8 mouse cellular contexts compared by ENCODE assay signal in genomic region chr13:115101355-115102191, GRCm38 (mm10). TPM values are rescaled to one million over a fixed set of nuclear protein-coding genes. Genes with fewer than 3 reads are reported as not detected.
A peak's percentile ranks its signal among the peaks of the same experiment; 100 is the strongest.
DNase-seq lines count a peak whose midpoint lies in the region; ATAC-seq lines count a peak whose summit lies in the region.

Gm49395 (minus strand) TSS chr13:115101921.
Itga1 (minus strand) TSS chr13:115101964.

- H3K4me2 ChIP-seq in forebrain, embryonic 11.5 days (ENCODE audit: low read depth, low read length, severe bottlenecking) = peak within 1 kb of the TSS; percentile 91
- peak within 1 kb of the TSS; percentile 79 for H3K4me2 ChIP-seq in heart, embryonic 15.5 days
- H3K4me2 ChIP-seq in liver, embryonic 15.5 days = peak within 1 kb of the TSS; percentile 59

- ATAC-seq in forebrain, embryonic 11.5 days (replicated peaks; ENCODE audit: low FRiP score) = peak; percentile 78
- peak; percentile 90 for ATAC-seq in heart, embryonic 15.5 days (replicated peaks; ENCODE audit: insufficient number of reproducible peaks, insufficient read depth, low FRiP score, low read depth)
- peak; percentile 89 for ATAC-seq in liver, embryonic 15.5 days (ENCODE audit: insufficient read depth)

- peak within 1 kb of the TSS; percentile 47 for H3K4me3 ChIP-seq in forebrain, embryonic 11.5 days (ENCODE audit: low read depth, low read length)
- peak within 1 kb of the TSS; percentile 71 for H3K4me3 ChIP-seq in heart, embryonic 15.5 days
- H3K4me3 ChIP-seq in liver, embryonic 15.5 days (replicated peaks) = peak within 1 kb of the TSS; percentile 57

- peak; percentile 82 for DNase-seq in 3134 (ENCODE audit: extremely low read depth, insufficient read length, low spot score)
- peak; percentile 81 to 87 for DNase-seq in adrenal gland, postnatal 36 days
- peak; percentile 75 for DNase-seq in forebrain, embryonic 11.5 days (ENCODE audit: low spot score)
- DNase-seq in kidney, postnatal 10 days = peak; percentile 93
- peak; percentile 73 for DNase-seq in neural tube, embryonic 10.5 days (ENCODE audit: extremely low spot score, low spot score)
- DNase-seq in testis, postnatal 10 days (ENCODE audit: low spot score) = peak; percentile 68

- H3K27me3 ChIP-seq in forebrain, embryonic 11.5 days (ENCODE audit: control insufficient read depth, insufficient read depth, low read length) = peaks cover 7% of the 10 kb centered on the region
- no peaks in the 10 kb centered on the region for H3K27me3 ChIP-seq in heart, embryonic 15.5 days
- H3K27me3 ChIP-seq in liver, embryonic 15.5 days = peaks cover 48% of the 10 kb centered on the region

- H3K4me1 ChIP-seq in forebrain, embryonic 11.5 days (replicated peaks; ENCODE audit: control insufficient read depth, insufficient read depth, low read length) = peaks cover 3% of the 10 kb centered on the region; the same call in 1 of the 2 replicates
- peaks cover 22% of the 10 kb centered on the region for H3K4me1 ChIP-seq in heart, embryonic 15.5 days (replicated peaks)
- 0 out of 2 replicates have a peak, but pooled peaks cover 3% of the 10 kb centered on the region for H3K4me1 ChIP-seq in liver, embryonic 15.5 days (replicated peaks)

- H3K36me3 ChIP-seq in forebrain, embryonic 11.5 days (ENCODE audit: control insufficient read depth, insufficient read depth, low read length) = no peaks in the 10 kb centered on the region
- no peaks in the 10 kb centered on the region for H3K36me3 ChIP-seq in heart, embryonic 15.5 days
- H3K36me3 ChIP-seq in liver, embryonic 15.5 days (replicated peaks) = no peaks in the 10 kb centered on the region

- H3K9me3 ChIP-seq in forebrain, embryonic 11.5 days (ENCODE audit: control insufficient read depth, low read length) = no peaks in the 10 kb centered on the region
- no peaks in the 10 kb centered on the region for H3K9me3 ChIP-seq in heart, embryonic 15.5 days (replicated peaks)
- H3K9me3 ChIP-seq in liver, embryonic 15.5 days (replicated peaks) = no peaks in the 10 kb centered on the region

- H3K9ac ChIP-seq in forebrain, embryonic 11.5 days (ENCODE audit: low read length) = peak within 1 kb of the TSS; percentile 60
- peak within 1 kb of the TSS; percentile 77 for H3K9ac ChIP-seq in heart, embryonic 15.5 days
- H3K9ac ChIP-seq in liver, embryonic 15.5 days = peak within 1 kb of the TSS; percentile 43; the same call in 1 of the 2 replicates

- H3K27ac ChIP-seq in forebrain, embryonic 11.5 days (ENCODE audit: low read depth, low read length) = no peak within 1 kb of the TSS
- peak within 1 kb of the TSS; percentile 95 for H3K27ac ChIP-seq in heart, embryonic 15.5 days
- H3K27ac ChIP-seq in liver, embryonic 15.5 days (replicated peaks) = peak within 1 kb of the TSS; percentile 79

- under 1% methylated on average over 39 of the region's 39 CpGs for WGBS in forebrain, embryonic 11.5 days
- under 1% methylated on average over 39 of the region's 39 CpGs for WGBS in heart, embryonic 15.5 days
- WGBS in liver, embryonic 15.5 days (ENCODE audit: insufficient replicate concordance) = 1% methylated on average over 39 of the region's 39 CpGs

RNA-seq across cellular contexts. Expression of gene Gm49395, which starts in this region (rescaled TPM):
- total RNA-seq in adrenal gland, postnatal 36 days (2021) = 10 to 100 TPM in 1 of 2 experiments, 1 to 10 TPM in 1; 9.9 to 12.9 TPM
- 4.3 and 4.4 TPM in 2 replicates for polyA plus RNA-seq in forebrain, embryonic 11.5 days (2014; fragmentation: Nextera tagmentation; extraction: Ambion mirVana)
- polyA plus RNA-seq in heart, embryonic 15.5 days (2015; fragmentation: Nextera tagmentation; extraction: Ambion mirVana) = 6.0 and 8.9 TPM in 2 replicates
- polyA plus RNA-seq in liver, embryonic 15.5 days (2015; fragmentation: Nextera tagmentation; extraction: Ambion mirVana) = 2.3 and 2.5 TPM in 2 replicates

RNA-seq across cellular contexts. Expression of gene Itga1, which starts in this region (rescaled TPM):
- 10 to 100 TPM; 30.2 to 31.9 TPM for total RNA-seq in adrenal gland, postnatal 36 days (2021)
- polyA plus RNA-seq in forebrain, embryonic 11.5 days (2014; fragmentation: Nextera tagmentation; extraction: Ambion mirVana) = 5.3 and 6.2 TPM in 2 replicates
- polyA plus RNA-seq in heart, embryonic 15.5 days (2015; fragmentation: Nextera tagmentation; extraction: Ambion mirVana) = 23.5 and 25.6 TPM in 2 replicates
- polyA plus RNA-seq in liver, embryonic 15.5 days (2015; fragmentation: Nextera tagmentation; extraction: Ambion mirVana) = 4.6 and 5.8 TPM in 2 replicates
